Mouse (Mus musculus): ENCODE results near the gene Hic2.

GRCm38 (mm10) chr16:17258917-17259316 is 25.5 kb downstream of the Hic2 start:
- TF ChIP-seq POLR2A (IDR thresholded peaks at IDR 0.05; ENCODE audit: borderline replicate concordance, insufficient read depth, low read length) (no peak), CTCF (IDR thresholded peaks at IDR 0.05; ENCODE audit: borderline replicate concordance, insufficient read depth, low read depth, low read length) (no peak)
